Mouse (Mus musculus) liver, adult 2 months (tissue): ENCODE measurements at regions not wholly inside any gene's neighbourhood (a gene's known extent, or its start where the extent isn't known, plus 50 kb on each side); places are given as distances from the start of the nearest gene placed in this dataset.

Source experiments
- DNase-seq: peaks from one replicate; pipeline ENCODE4 v3.0.0-alpha.2; 2011; ENCODE audit warnings: low read depth, low spot score; ENCODE audit errors: extremely low read depth
- H3K27ac ChIP-seq: fragments of 200-500 bp; replicated peaks from 2 replicates; pipeline ENCODE4 v1.5.1; 2012; ENCODE audit warnings: low read depth, mild to moderate bottlenecking, control low read depth, inconsistent platforms, low read length; ENCODE audit not compliant: insufficient read depth
- H3K27me3 ChIP-seq: fragments of 200-500 bp; 2 replicates; pipeline ENCODE4 v1.6.1; 2012; ENCODE audit warnings: mild to moderate bottlenecking, moderate library complexity, low read length, inconsistent platforms; ENCODE audit not compliant: control insufficient read depth, insufficient read depth
- H3K36me3 ChIP-seq: fragments of 200-500 bp; 2 replicates; pipeline ENCODE4 v1.6.1; 2012; ENCODE audit warnings: low read length, inconsistent platforms; ENCODE audit not compliant: control insufficient read depth, insufficient read depth
- H3K4me1 ChIP-seq: fragments of 200-500 bp; 2 replicates; pipeline ENCODE4 v1.6.1; 2011; ENCODE audit warnings: low read length; ENCODE audit not compliant: control insufficient read depth, insufficient read depth
- H3K4me3 ChIP-seq: fragments of 200-500 bp; 2 replicates; pipeline ENCODE4 v1.5.1; 2011; ENCODE audit warnings: low read depth, mild to moderate bottlenecking, control low read depth, low read length, moderate library complexity; ENCODE audit not compliant: insufficient read depth
- H3K79me2 ChIP-seq: fragments of 200-500 bp; 2 replicates; pipeline ENCODE4 v1.6.1; 2012; ENCODE audit warnings: inconsistent platforms, mild to moderate bottlenecking, low read length, moderate library complexity; ENCODE audit not compliant: control insufficient read depth, insufficient read depth
- H3K9ac ChIP-seq: fragments of 200-500 bp; 2 replicates; pipeline ENCODE4 v1.6.1; 2012; ENCODE audit warnings: low read depth, mild to moderate bottlenecking, control low read depth, inconsistent platforms, low read length
- CTCF ChIP-seq: fragments of 200-500 bp; IDR thresholded peaks from 2 replicates; pipeline ENCODE4 v1.5.1; 2011; ENCODE audit warnings: low read depth, low read length, control low read depth
- POLR2A ChIP-seq: fragments of 200-500 bp; IDR thresholded peaks from 2 replicates; pipeline ENCODE4 v1.6.1; 2011; ENCODE audit warnings: low read length, control low read depth; ENCODE audit not compliant: insufficient read depth; ENCODE audit errors: extremely low read depth
- WGBS: fragments of 180-500 bp; shearing (Covaris S2); methylation state at CpG from one replicate; pipeline ENCODE4 v1.1.7; 2018; 5-methylcytosine and 5-hydroxymethylcytosine counted together

- no peaks in the 10 kb centered on the region for H3K36me3 ChIP-seq
- WGBS: 88% methylated on average over 6 of the region's 6 CpGs
- no peaks in the 10 kb centered on the region for H3K27me3 ChIP-seq
- H3K4me1 ChIP-seq: no peaks in the 10 kb centered on the region
- H3K79me2 ChIP-seq: no peaks in the 10 kb centered on the region
- no peak for DNase-seq
- TF ChIP-seq CTCF (no peak), POLR2A (no peak)
- no peak overlapping the region for H3K9ac ChIP-seq
- H3K27ac ChIP-seq: no peak overlapping the region
- no peak overlapping the region for H3K4me3 ChIP-seq
These were observed 125.7 kb upstream of the Cnot2 start for GRCm38 (mm10) chr10:116707025-116707424.

GRCm38 (mm10) chr10:116701281-116701680 lies 120.0 kb upstream of the Cnot2 start:
- WGBS: 83% methylated on average over 5 of the region's 5 CpGs
- DNase-seq: no peak
- H3K4me3 ChIP-seq: no peak overlapping the region
- H3K79me2 ChIP-seq: no peaks in the 10 kb centered on the region
- no peaks in the 10 kb centered on the region for H3K36me3 ChIP-seq
- no peaks in the 10 kb centered on the region for H3K27me3 ChIP-seq
- no peak overlapping the region for H3K27ac ChIP-seq
- no peaks in the 10 kb centered on the region for H3K4me1 ChIP-seq
- TF ChIP-seq POLR2A (no peak), CTCF (no peak)
- H3K9ac ChIP-seq: no peak overlapping the region

GRCm38 (mm10) chr10:116699711-116700110 lies 118.4 kb upstream of the Cnot2 start:
- 94% methylated on average over 8 of the region's 8 CpGs for WGBS
- Histone ChIP-seq H3K4me1 (no peaks in the 10 kb centered on the region), H3K27ac (no peak overlapping the region), H3K79me2 (no peaks in the 10 kb centered on the region), H3K4me3 (no peak overlapping the region), H3K27me3 (no peaks in the 10 kb centered on the region), H3K9ac (no peak overlapping the region), H3K36me3 (no peaks in the 10 kb centered on the region)
- no peak for DNase-seq
- TF ChIP-seq POLR2A (no peak), CTCF (no peak)

GRCm38 (mm10) chr10:116697628-116698316 lies 116.5 kb upstream of the Cnot2 start:
- Histone ChIP-seq H3K27me3 (no peaks in the 10 kb centered on the region), H3K36me3 (no peaks in the 10 kb centered on the region), H3K4me3 (no peak overlapping the region), H3K79me2 (no peaks in the 10 kb centered on the region), H3K4me1 (no peaks in the 10 kb centered on the region), H3K27ac (no peak overlapping the region), H3K9ac (no peak overlapping the region)
- TF ChIP-seq CTCF (no peak), POLR2A (no peak)
- DNase-seq: no peak
- 85% methylated on average over 14 of the region's 14 CpGs for WGBS

- H3K36me3 ChIP-seq: no peaks in the 10 kb centered on the region
- H3K4me3 ChIP-seq: no peak overlapping the region
- 95% methylated on average over 3 of the region's 3 CpGs for WGBS
- no peaks in the 10 kb centered on the region for H3K27me3 ChIP-seq
- no peaks in the 10 kb centered on the region for H3K4me1 ChIP-seq
- H3K27ac ChIP-seq: no peak overlapping the region
- H3K9ac ChIP-seq: no peak overlapping the region
- DNase-seq: no peak
- TF ChIP-seq POLR2A (no peak), CTCF (no peak)
- H3K79me2 ChIP-seq: no peaks in the 10 kb centered on the region
These were observed 112.5 kb upstream of the Cnot2 start for GRCm38 (mm10) chr10:116693816-116694215.

- DNase-seq: no peak
- Histone ChIP-seq H3K36me3 (no peaks in the 10 kb centered on the region), H3K9ac (no peak overlapping the region), H3K4me1 (no peaks in the 10 kb centered on the region), H3K4me3 (no peak overlapping the region), H3K27ac (no peak overlapping the region), H3K27me3 (no peaks in the 10 kb centered on the region), H3K79me2 (no peaks in the 10 kb centered on the region)
- TF ChIP-seq CTCF: no peak
- no peak for TF ChIP-seq POLR2A
- 92% methylated on average over 11 of the region's 11 CpGs for WGBS
These were observed 105.4 kb upstream of the Cnot2 start for GRCm38 (mm10) chr10:116686741-116687140.
